Mouse (Mus musculus): ENCODE measurements at regions not wholly inside any gene's neighbourhood (a gene's known extent, or its start where the extent isn't known, plus 50 kb on each side); places are given as distances from the start of the nearest gene placed in this dataset.

- H3K27ac ChIP-seq (ENCODE audit: insufficient read depth, low read length): no peak overlapping the region
- no peaks in the 10 kb centered on the region for H3K9me3 ChIP-seq (replicated peaks; ENCODE audit: control insufficient read depth, insufficient read depth, low read length, poor library complexity, severe bottlenecking)
- TF ChIP-seq EP300 (IDR thresholded peaks at IDR 0.05; ENCODE audit: insufficient read depth, low read depth, low read length): no peak
- TF ChIP-seq CTCF (IDR thresholded peaks at IDR 0.05; ENCODE audit: low read depth, low read length): peak; percentile 73
- TF ChIP-seq POLR2A (IDR thresholded peaks at IDR 0.05; ENCODE audit: insufficient read depth, low read length): no peak
- no peak overlapping the region for H3K9ac ChIP-seq (ENCODE audit: low read depth, poor library complexity, severe bottlenecking)
- H3K4me1 ChIP-seq (ENCODE audit: control insufficient read depth, insufficient read depth, low read length): no peaks in the 10 kb centered on the region
- no peak overlapping the region for H3K4me3 ChIP-seq (ENCODE audit: low read depth, low read length)
- no peaks in the 10 kb centered on the region for H3K36me3 ChIP-seq (ENCODE audit: control insufficient read depth, insufficient read depth, low read length, poor library complexity, severe bottlenecking)
- no peaks in the 10 kb centered on the region for H3K27me3 ChIP-seq (ENCODE audit: control insufficient read depth, insufficient read depth, low read length, poor library complexity, severe bottlenecking)
Observed at GRCm38 (mm10) chrX:6261469-6261868, 59.1 kb downstream of the Bmp15 start.

GRCm38 (mm10) chrX:6258523-6258922 is 62.0 kb downstream of the Bmp15 start:
- Histone ChIP-seq H3K27ac (ENCODE audit: insufficient read depth, low read length) (no peak overlapping the region), H3K4me1 (ENCODE audit: control insufficient read depth, insufficient read depth, low read length) (no peaks in the 10 kb centered on the region), H3K9me3 (replicated peaks; ENCODE audit: control insufficient read depth, insufficient read depth, low read length, poor library complexity, severe bottlenecking) (no peaks in the 10 kb centered on the region), H3K27me3 (ENCODE audit: control insufficient read depth, insufficient read depth, low read length, poor library complexity, severe bottlenecking) (no peaks in the 10 kb centered on the region), H3K9ac (ENCODE audit: low read depth, poor library complexity, severe bottlenecking) (no peak overlapping the region), H3K36me3 (ENCODE audit: control insufficient read depth, insufficient read depth, low read length, poor library complexity, severe bottlenecking) (no peaks in the 10 kb centered on the region), H3K4me3 (ENCODE audit: low read depth, low read length) (no peak overlapping the region)
- TF ChIP-seq CTCF (IDR thresholded peaks at IDR 0.05; ENCODE audit: low read depth, low read length): no peak
- no peak for TF ChIP-seq POLR2A (IDR thresholded peaks at IDR 0.05; ENCODE audit: insufficient read depth, low read length)
- no peak for TF ChIP-seq EP300 (IDR thresholded peaks at IDR 0.05; ENCODE audit: insufficient read depth, low read depth, low read length)

DNA sequence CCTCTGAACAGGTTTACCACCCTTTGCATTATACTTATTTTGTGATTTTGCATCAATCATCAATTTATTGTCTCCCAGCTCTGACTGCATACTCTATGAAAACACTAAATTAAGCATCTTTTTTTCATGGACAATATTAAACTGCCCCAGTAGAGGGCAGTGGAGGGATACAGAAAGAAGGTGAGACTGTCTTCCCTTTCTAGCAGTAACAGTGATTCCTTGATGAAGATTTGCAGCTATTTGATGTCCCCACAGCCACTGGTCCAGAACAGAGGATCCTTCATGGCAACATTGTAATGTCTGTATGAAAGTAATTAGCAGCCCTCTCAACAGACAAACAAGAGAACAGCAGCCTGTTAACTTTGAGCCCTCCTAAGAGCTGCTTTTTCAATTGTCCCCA is 66.5 kb downstream of the Bmp15 start:
- Histone ChIP-seq H3K4me3 (ENCODE audit: low read depth, low read length) (no peak overlapping the region), H3K27ac (ENCODE audit: insufficient read depth, low read length) (no peak overlapping the region), H3K9ac (ENCODE audit: low read depth, poor library complexity, severe bottlenecking) (no peak overlapping the region), H3K27me3 (ENCODE audit: control insufficient read depth, insufficient read depth, low read length, poor library complexity, severe bottlenecking) (no peaks in the 10 kb centered on the region), H3K9me3 (replicated peaks; ENCODE audit: control insufficient read depth, insufficient read depth, low read length, poor library complexity, severe bottlenecking) (no peaks in the 10 kb centered on the region), H3K36me3 (ENCODE audit: control insufficient read depth, insufficient read depth, low read length, poor library complexity, severe bottlenecking) (no peaks in the 10 kb centered on the region), H3K4me1 (ENCODE audit: control insufficient read depth, insufficient read depth, low read length) (no peaks in the 10 kb centered on the region)
- TF ChIP-seq EP300 (IDR thresholded peaks at IDR 0.05; ENCODE audit: insufficient read depth, low read depth, low read length) (no peak), POLR2A (IDR thresholded peaks at IDR 0.05; ENCODE audit: insufficient read depth, low read length) (no peak), CTCF (IDR thresholded peaks at IDR 0.05; ENCODE audit: low read depth, low read length) (no peak)

DNA sequence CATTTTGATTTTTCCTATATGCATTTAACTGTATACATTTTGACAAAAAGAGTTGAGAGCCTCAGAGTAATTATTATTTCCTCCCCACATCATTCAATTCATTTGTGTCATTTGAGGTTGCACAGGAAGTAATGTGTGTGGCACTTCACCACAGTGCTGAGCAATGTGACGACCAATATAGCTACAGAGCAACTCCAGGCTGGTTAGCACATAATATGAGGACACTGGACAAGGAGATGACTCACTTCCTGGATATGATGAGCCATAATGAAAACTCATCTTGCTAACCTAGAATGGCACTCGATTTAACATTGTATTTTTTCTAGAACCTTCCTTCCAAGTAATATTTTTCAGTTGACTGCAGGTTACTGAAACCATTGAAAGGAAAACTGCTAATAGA is 67.6 kb downstream of the Bmp15 start:
- H3K9ac ChIP-seq (ENCODE audit: low read depth, poor library complexity, severe bottlenecking): no peak overlapping the region
- TF ChIP-seq EP300 (IDR thresholded peaks at IDR 0.05; ENCODE audit: insufficient read depth, low read depth, low read length): no peak
- no peak for TF ChIP-seq POLR2A (IDR thresholded peaks at IDR 0.05; ENCODE audit: insufficient read depth, low read length)
- no peak for TF ChIP-seq CTCF (IDR thresholded peaks at IDR 0.05; ENCODE audit: low read depth, low read length)

More for the DNA sequence above, 67.6 kb downstream of the Bmp15 start:
- Histone ChIP-seq H3K4me3 (ENCODE audit: low read depth, low read length) (no peak overlapping the region), H3K4me1 (ENCODE audit: control insufficient read depth, insufficient read depth, low read length) (no peaks in the 10 kb centered on the region), H3K36me3 (ENCODE audit: control insufficient read depth, insufficient read depth, low read length, poor library complexity, severe bottlenecking) (no peaks in the 10 kb centered on the region), H3K27ac (ENCODE audit: insufficient read depth, low read length) (no peak overlapping the region), H3K9me3 (replicated peaks; ENCODE audit: control insufficient read depth, insufficient read depth, low read length, poor library complexity, severe bottlenecking) (no peaks in the 10 kb centered on the region), H3K27me3 (ENCODE audit: control insufficient read depth, insufficient read depth, low read length, poor library complexity, severe bottlenecking) (no peaks in the 10 kb centered on the region)

Data from ES-Bruce4 (cell line).